Mouse (Mus musculus) urinary bladder, adult 2 months (tissue): ENCODE measurements around the gene Zfp219. TPM values are rescaled to one million over a fixed set of nuclear protein-coding genes. Genes with fewer than 3 reads are reported as not detected.

Source experiments
- DNase-seq: peaks from one replicate; pipeline ENCODE4 v3.0.0; 2022; ENCODE audit warnings: low spot score
- polyA plus RNA-seq: library from polyadenylated mRNA; depleted of rRNA; stranded (reverse); fragments of >200 nt; gene quantifications from 2 replicates; pipeline ENCODE4 v1.2.3, GENCODE M21; 2012

Gene Zfp219
- polyA plus RNA-seq, 1 experiment, result 105 TPM

- DNase-seq, result no peak
These were observed 16.5 kb downstream of the Zfp219 start for GRCm38 (mm10) chr14:52003981-52004495.

DNA sequence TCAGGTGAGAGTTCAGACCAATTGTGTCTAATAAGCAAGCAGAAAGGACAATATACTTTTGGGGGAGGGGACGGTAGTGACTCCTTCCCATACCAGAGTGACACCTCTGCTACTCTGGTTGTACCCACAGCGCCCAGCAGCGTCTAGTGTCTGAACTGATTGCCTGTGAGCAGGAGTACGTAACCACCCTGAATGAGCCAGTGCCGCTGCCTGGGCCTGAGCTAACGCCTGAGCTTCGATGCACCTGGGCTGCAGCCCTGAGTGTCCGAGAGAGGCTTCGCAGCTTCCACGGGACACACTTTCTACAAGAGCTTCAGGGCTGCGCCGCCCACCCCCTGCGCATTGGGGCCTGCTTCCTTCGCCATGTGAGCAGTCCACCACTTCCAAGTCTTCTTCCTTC, 23.1 kb downstream of the Zfp219 start:
- DNase-seq, result no peak

DNA sequence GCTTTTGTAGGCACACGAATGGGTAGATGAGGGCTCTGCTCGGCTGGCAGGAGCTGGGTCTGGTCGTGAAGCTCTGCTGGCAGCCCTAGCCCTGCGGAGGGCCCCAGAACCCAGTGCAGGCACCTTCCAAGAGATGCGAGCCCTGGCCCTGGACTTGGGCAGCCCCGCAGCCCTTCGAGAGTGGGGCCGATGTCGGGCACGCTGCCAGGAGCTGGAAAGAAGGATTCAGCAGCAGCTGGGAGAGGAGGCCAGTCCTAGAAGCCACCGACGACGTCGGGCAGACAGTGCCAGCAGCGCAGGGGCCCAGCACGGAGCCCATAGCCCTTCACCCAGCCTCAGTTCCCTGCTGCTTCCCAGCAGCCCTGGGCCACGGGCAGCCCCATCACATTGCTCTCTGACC, 23.7 kb downstream of the Zfp219 start:
- DNase-seq, result no peak

DNA sequence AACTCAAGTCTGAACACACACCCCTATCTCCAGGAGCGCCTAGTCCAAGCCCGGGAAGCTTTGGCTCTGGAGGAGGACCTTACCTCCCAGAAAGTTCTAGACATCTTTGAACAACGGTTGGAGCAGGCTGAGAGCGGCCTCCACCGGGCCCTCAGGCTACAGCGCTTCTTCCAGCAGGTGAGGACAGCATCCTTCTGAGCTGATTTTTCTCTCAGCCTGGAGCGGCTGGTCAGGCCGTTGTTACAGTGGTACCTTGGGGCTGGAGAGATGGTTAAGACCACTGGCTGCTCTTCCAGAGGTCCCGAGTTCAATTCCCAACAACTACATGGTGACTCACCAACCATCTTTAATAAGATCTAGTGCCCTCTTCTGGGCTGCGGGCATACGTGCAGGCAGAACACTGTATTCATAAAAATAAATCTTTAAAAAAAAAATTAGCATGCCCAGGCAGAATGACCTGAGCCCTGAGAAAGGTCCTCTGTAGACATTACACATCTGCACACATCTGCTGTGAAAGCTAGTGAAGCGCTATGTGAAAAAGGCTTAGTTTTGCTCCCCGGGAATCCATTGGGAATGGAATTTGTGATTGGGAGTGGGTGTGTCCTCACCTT, 24.2 kb downstream of the Zfp219 start:
- no peak for DNase-seq

DNA sequence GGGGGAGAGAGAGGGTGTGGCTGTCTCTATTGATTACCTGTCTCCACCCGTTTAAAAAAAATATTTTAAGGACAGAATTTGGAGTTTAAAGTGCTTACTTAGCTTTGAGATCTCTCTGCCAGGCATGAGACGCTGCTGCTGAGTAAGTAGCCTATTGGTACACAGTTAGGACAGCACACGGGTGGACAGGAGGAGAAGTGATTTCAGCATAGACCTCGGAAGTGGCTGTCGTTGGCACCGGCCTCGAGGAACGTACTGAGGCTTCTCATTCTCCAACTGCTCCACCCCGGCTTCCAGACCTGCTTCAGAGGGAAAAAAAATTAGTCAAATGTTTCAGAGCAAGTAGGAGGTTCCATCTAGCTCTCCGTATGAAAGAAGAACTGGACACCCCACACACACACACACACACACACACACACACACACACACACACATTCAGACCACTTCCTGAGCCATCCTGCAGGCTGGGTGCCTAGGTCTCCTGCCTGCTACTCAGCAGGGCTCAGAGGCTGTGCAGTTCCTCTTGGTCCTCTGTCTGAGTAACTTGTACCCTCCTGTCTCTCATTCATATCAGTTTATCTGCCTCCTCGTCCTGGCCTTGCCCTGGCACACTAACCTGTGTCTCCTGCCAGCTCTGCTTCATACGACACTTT, 25.2 kb downstream of the Zfp219 start:
- no peak for DNase-seq

DNA sequence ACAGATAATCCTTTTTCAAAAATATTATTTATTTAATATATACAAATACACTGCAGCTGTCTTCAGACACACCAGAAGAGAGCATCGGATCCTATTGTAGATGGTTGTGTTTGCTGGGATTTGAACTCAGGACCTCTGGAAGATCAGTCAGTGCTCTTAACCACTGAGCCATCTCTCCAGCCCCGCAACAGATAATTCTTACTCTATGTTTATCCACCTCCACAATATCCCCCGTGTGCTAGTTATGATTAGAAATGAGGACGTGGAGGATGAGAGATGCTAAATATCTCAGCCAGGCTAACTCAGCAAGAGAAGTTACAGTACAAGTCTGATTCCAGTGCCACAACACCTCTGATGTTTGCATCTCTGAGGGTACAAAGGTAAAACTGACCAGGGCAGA, 26.1 kb downstream of the Zfp219 start:
- DNase-seq, result no peak

DNA sequence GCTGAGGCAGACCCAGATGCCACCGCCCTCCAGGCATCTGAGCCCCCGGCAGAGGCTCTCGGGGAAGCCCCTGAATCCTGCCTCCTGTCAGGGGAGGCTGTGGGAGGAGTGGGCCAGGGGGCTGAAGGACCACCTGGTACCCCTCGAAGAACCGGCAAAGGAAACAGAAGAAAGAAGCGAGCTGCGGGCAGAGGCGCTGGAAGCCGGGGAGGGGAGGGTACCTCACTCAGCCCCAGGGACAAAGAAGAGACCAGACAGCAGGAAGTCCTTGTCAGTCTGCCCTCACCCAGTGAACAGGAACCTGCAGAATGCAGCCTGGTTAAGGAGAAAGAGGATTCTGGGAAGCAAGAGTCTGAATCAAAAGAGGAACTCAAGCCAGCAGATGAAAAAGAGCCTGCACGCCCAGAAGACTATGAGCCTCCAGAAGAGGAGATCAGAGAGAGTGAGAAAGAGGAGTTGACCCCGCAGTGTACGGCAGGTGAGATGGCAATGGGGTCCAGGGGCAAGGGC, 31.0 kb downstream of the Zfp219 start:
- no peak for DNase-seq

- no peak for DNase-seq
These were observed 31.8 kb downstream of the Zfp219 start for GRCm38 (mm10) chr14:51988731-51989130.

GRCm38 (mm10) chr14:51987177-51987576, 33.4 kb downstream of the Zfp219 start:
- DNase-seq, result no peak

DNA sequence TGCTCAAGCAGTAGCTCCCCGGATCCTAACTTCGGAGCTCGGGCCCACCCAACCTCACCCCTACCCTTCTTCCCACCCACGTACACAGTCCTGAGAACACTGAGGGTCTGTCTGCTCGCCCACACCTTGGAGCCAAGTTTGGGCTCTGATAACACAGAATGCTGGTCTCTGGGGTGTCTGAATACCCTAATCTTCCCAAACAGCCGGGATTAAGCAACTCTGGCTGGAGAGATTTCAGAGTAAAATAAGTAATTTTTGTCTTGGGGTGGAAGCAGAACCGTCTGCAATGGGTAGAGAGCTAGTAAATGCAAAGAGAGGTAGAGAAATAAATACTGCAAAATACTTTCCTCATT, 34.4 kb downstream of the Zfp219 start:
- no peak for DNase-seq

- DNase-seq, result peak; percentile 57
These were observed 35.0 kb downstream of the Zfp219 start for GRCm38 (mm10) chr14:51985301-51986152.

DNA sequence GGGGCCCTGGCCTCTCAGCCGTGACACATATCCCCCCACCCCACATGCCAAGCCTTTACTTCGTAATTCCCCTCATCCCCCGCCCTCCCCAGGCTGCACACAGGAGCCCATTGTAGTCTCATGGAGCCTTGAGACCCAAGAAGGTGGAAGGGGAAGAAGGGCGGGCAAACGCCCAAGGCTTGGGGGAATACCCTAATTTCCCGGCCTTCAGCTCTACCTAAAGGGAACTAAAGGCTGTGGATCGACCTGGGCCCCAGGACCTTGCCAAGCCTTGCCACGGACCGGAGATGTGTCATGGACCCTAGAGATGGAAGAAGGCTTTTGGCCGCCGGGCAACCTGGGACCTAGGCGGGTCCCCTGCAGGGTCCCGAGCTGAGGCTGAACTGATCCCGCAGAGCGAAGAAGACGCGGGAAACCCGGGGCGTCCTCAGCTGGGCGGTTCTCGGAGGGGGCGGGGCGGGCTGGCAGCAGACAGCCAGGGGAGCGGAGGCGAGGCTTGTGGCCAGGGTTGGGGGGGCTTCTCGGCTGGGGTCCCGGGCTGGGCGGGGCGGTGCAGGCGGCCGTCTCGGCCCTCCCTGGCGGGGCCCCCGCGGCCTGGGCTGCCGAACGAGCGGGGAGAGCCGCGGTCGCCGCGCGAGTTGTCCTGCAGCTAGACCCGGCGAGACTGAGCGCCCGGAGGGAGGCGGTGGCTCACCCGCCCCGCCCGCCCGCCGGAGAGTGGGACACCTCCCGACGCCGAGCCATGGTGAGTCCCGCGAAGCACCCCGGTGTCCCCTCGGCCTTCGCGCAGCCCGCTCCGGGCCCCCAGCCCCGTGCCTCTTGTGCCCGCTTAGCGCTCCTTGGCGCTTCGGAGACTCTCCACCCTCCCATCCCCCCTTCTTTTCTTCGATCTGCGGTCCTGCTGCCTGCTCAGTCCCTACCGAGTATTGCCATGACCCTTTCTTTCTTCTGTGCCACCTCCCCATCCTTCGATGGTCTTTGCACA, 36.0 kb downstream of the Zfp219 start, which contains the start of gene Arhgef40:
Gene Arhgef40 (plus strand): TSS at position 473 of the 985 bp plus-strand sequence.
- DNase-seq, result peak; percentile 77

DNA sequence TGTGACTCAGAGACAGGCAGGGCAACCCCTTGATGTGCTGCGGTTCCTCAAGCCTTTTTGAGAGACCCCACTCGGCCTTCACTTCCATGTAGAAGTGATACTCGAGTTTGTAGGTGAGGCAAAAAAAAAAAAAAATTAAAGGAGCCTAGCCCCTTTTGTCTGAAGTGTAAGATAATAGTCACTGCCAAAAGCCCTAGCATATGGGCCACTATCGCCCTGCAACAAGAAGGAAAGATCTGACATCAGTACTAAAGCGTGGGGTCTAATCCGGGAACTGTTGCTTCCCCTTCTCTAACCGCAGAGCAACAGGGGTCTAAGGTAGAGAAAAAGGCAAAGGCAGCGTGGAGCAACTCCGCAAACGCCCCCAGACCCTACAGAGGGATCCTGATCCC, 36.7 kb downstream of the Zfp219 start:
- no peak for DNase-seq

GRCm38 (mm10) chr14:51983251-51983650, 37.3 kb downstream of the Zfp219 start:
- no peak for DNase-seq

DNA sequence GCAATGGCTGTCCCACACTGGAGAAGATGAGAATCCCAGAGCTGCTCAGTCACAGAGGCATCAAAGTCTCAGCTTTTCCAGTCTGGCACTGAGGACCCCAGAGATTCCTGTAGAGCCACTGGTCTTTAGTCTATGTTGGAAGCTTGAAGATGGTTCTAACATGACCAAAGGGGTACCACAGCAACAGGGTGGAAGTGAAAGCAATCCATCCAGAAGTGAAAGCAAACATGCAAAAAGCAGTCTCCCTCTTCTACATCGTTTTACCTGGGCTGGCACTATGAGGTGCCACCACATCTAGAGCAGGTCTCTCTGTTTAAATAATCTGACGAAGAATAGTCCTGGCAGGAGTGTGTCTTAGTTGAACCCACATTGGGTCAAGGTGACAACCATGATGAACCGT, 41.3 kb downstream of the Zfp219 start:
- DNase-seq, result no peak

GRCm38 (mm10) chr14:51967400-51967799, 53.1 kb downstream of the Zfp219 start:
- no peak for DNase-seq

GRCm38 (mm10) chr14:51960316-51960715, 60.2 kb downstream of the Zfp219 start:
- DNase-seq, result no peak
